Mouse (Mus musculus): ENCODE data around the gene Sema7a.

- TF ChIP-seq CTCF (IDR thresholded peaks at IDR 0.05; ENCODE audit: low read depth, low read length) (no peak), POLR2A (IDR thresholded peaks at IDR 0.05; ENCODE audit: extremely low read depth, insufficient read depth, low read length) (no peak)
Measured at GRCm38 (mm10) chr9:58008336-58009014, 68.6 kb downstream of the Sema7a start.

Measured in liver, adult 2 months (tissue).